ENCODE assay signal across 18 mouse cellular contexts in genomic region chr10:127055406-127055805, GRCm38 (mm10). TPM values are rescaled to one million over a fixed set of nuclear protein-coding genes. Genes with fewer than 3 reads are reported as not detected.
"Had no signal": no experiment of that assay in that cellular context is flagged by ENCODE, and none has a peak within 500 bp of the region (broad histone marks: within the 10 kb centered on the region; RNA-seq: fewer than 3 reads in every experiment).

No protein-coding gene starts in this region.

- DNase-seq: gastrocnemius, postnatal 14 days; heart, adult 11 months; heart, adult 2 months; heart, postnatal 14 days; heart, postnatal 36 days; kidney, adult 18-20 months; kidney, adult 8-10 months; kidney, postnatal 25 days; layer of hippocampus, adult 9-11 months; layer of hippocampus, postnatal 36 days; left cerebral cortex, postnatal 4 days had no signal

- ATAC-seq: hindbrain, embryonic 16.5 days; inflammation-experienced regulatory T-cells, adult 6 months; intestine, embryonic 15.5 days; intestine, postnatal 0 days had no signal

RNA-seq across cellular contexts. Expression of gene Cyp27b1, which starts 7.4 kb away (rescaled TPM):
- total RNA-seq: gastrocnemius, adult 8-10 months; hematopoietic stem cell, adult 5-6 weeks; liver, adult 2 months had no signal

RNA-seq across cellular contexts. Expression of gene Eef1akmt3, which starts 14.1 kb away (rescaled TPM):
- total RNA-seq: gastrocnemius, adult 8-10 months; heart, adult 2 months; heart, postnatal 36 days; hematopoietic stem cell, adult 5-6 weeks; liver, adult 2 months had no signal
